ENCODE assay signal across 24 mouse cellular contexts in the genomic region with DNA sequence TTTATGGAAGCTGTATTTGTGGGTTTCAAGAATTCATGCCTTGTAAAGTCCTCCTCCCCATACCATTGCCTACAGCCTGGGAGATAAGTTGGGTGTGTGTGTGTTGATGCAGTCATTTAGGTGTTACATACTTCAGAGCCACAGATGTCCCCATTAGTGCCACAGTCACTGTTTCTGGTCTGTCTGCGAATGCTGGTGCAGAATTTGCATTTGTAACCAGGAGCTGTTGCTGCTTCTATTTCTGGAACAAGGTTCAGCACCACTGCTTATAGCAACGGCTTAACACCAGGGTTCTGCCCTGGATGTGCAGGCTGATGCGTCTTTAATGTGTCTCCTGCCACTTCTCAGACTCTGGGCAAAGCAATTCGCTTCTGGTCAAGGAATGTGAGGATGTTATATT. TPM values are rescaled to one million over a fixed set of nuclear protein-coding genes. Genes with fewer than 3 reads are reported as not detected.
A peak's percentile ranks its signal among the peaks of the same experiment; 100 is the strongest.
DNase-seq lines count a peak whose midpoint lies in the region; ATAC-seq and TF ChIP-seq lines count a peak whose summit lies in the region.
"Had no signal": no experiment of that assay in that cellular context is flagged by ENCODE, and none has a peak within 500 bp of the region (broad histone marks: within the 10 kb centered on the region; RNA-seq: fewer than 3 reads in every experiment).

No protein-coding gene starts in this region.

- 35% methylated on average over 4 of the region's 4 CpGs for WGBS in heart, embryonic 16.5 days
- 33% methylated on average over 4 of the region's 4 CpGs for WGBS in spleen, adult 2 months
- 71% methylated on average over 4 of the region's 4 CpGs for WGBS in midbrain, embryonic 11.5 days

- peak; percentile 92 for TF ChIP-seq EP300 in CH12.LX (IDR thresholded peaks at IDR 0.05; ENCODE audit: low read length)

- no peaks in the 10 kb centered on the region for H3K36me3 ChIP-seq in heart, embryonic 16.5 days (ENCODE audit: control insufficient read depth, insufficient read depth)
- H3K36me3 ChIP-seq in spleen, adult 2 months (ENCODE audit: control insufficient read depth, insufficient read depth, low read length): no peaks in the 10 kb centered on the region
- H3K36me3 ChIP-seq in CH12.LX (replicated peaks in 1 of 2; ENCODE audit: control insufficient read depth in 1 of 2, insufficient read depth in 1 of 2, low read length in 1 of 2): peaks cover 0 to 13% of the 10 kb centered on the region in 2 experiments
- no peaks in the 10 kb centered on the region for H3K36me3 ChIP-seq in splenic B cell, adult 2 months (ENCODE audit: control insufficient read depth, insufficient read depth, low read length, poor library complexity, severe bottlenecking)
- H3K36me3 ChIP-seq in midbrain, embryonic 11.5 days (ENCODE audit: control insufficient read depth, insufficient read depth, low read length): no peaks in the 10 kb centered on the region
- H3K36me3 ChIP-seq: embryonic facial prominence, embryonic 10.5 days; heart, embryonic 10.5 days; hindbrain, embryonic 10.5 days; intestine, embryonic 15.5 days had no signal

- no peak overlapping the region for H3K4me3 ChIP-seq in heart, embryonic 16.5 days (ENCODE audit: low read length)
- no peak overlapping the region for H3K4me3 ChIP-seq in spleen, adult 2 months (ENCODE audit: extremely low read depth, insufficient read depth, insufficient read length)
- no peak overlapping the region for H3K4me3 ChIP-seq in CH12.LX (replicated peaks in 1 of 3; ENCODE audit: low read depth in 2 of 3, low read length in 2 of 3, poor library complexity in 1 of 3)
- H3K4me3 ChIP-seq in midbrain, embryonic 11.5 days (ENCODE audit: low read depth, low read length): no peak overlapping the region
- H3K4me3 ChIP-seq: embryonic facial prominence, embryonic 10.5 days; heart, embryonic 10.5 days; hindbrain, embryonic 10.5 days; intestine, embryonic 15.5 days had no signal

- no peak overlapping the region for H3K9ac ChIP-seq in heart, embryonic 16.5 days (ENCODE audit: low read length)
- H3K9ac ChIP-seq in CH12.LX (ENCODE audit: insufficient read depth, low read depth): peak overlapping the region; percentile 69
- no peak overlapping the region for H3K9ac ChIP-seq in midbrain, embryonic 11.5 days (ENCODE audit: low read length)
- H3K9ac ChIP-seq: hindbrain, embryonic 14.5 days; intestine, embryonic 15.5 days had no signal

- TF ChIP-seq POLR2A in spleen, adult 2 months (IDR thresholded peaks at IDR 0.05; ENCODE audit: low read depth, low read length): no peak
- peak; percentile 49; the same call in 1 of the 2 replicates for TF ChIP-seq POLR2A in CH12.LX (IDR thresholded peaks at IDR 0.05; ENCODE audit: low read depth, low read length)

- TF ChIP-seq CTCF in spleen, adult 2 months (IDR thresholded peaks at IDR 0.05; ENCODE audit: extremely low read depth, insufficient read depth, insufficient read length, insufficient replicate concordance): no peak
- no peak for TF ChIP-seq CTCF in CH12.LX (conservative IDR thresholded peaks at IDR 0.05 in 1 of 2, IDR thresholded peaks at IDR 0.05 in 1 of 2; ENCODE audit: low read depth in 2 of 2, low read length in 2 of 2)

- in situ Hi-C loops in CH12.LX (cut with MboI; ENCODE audit: low pct_ligation_motif_present, low pct_unique_long_range_greater_than_20kb, low sequenced_read_pairs): loop anchor here (5.0 kb wide), 1 partner anchor 58 kb away; no protein-coding TSS in a partner anchor

- 0 out of 2 replicates have a peak, but pooled peaks cover 3% of the 10 kb centered on the region for H3K4me1 ChIP-seq in heart, embryonic 16.5 days (ENCODE audit: control insufficient read depth, insufficient read depth, low read length)
- peaks cover 18% of the 10 kb centered on the region for H3K4me1 ChIP-seq in spleen, adult 2 months (ENCODE audit: control insufficient read depth, insufficient read depth, insufficient read length)
- peaks cover 23 to 88% of the 10 kb centered on the region in 2 experiments for H3K4me1 ChIP-seq in CH12.LX (ENCODE audit: control insufficient read depth in 1 of 2, insufficient read depth in 2 of 2)
- no peaks in the 10 kb centered on the region for H3K4me1 ChIP-seq in midbrain, embryonic 11.5 days (ENCODE audit: control insufficient read depth, insufficient read depth, low read length)
- H3K4me1 ChIP-seq: intestine, embryonic 15.5 days had no signal

- H3K27me3 ChIP-seq in heart, embryonic 16.5 days (ENCODE audit: control insufficient read depth, insufficient read depth, low read length): no peaks in the 10 kb centered on the region
- H3K27me3 ChIP-seq in spleen, adult 2 months (ENCODE audit: control insufficient read depth, insufficient read depth, low read length): no peaks in the 10 kb centered on the region
- H3K27me3 ChIP-seq in CH12.LX (replicated peaks): no peaks in the 10 kb centered on the region
- no peaks in the 10 kb centered on the region for H3K27me3 ChIP-seq in splenic B cell, adult 2 months (ENCODE audit: control insufficient read depth, insufficient read depth, low read length, poor library complexity, severe bottlenecking)
- no peaks in the 10 kb centered on the region; the same call in 1 of the 2 replicates for H3K27me3 ChIP-seq in midbrain, embryonic 11.5 days (ENCODE audit: control insufficient read depth, insufficient read depth, low read length)
- H3K27me3 ChIP-seq: intestine, embryonic 15.5 days; Patski had no signal

- DNase-seq in heart, postnatal 4 days: no peak
- DNase-seq in spleen, adult 2 months (ENCODE audit: low read depth in 1 of 2, low spot score in 2 of 2): peak in 1 of 2 experiments; percentile 61
- no peak for DNase-seq in spleen, adult 12 weeks (ENCODE audit: low spot score)
- DNase-seq in CH12.LX (ENCODE audit: extremely low read depth): peak; percentile 93
- DNase-seq in splenic B cell, adult 2 months (ENCODE audit: low read depth, low spot score): peak; percentile 76
- DNase-seq in midbrain, embryonic 11.5 days (ENCODE audit: low spot score, missing footprints): no peak
- DNase-seq: adrenal gland, postnatal 14 days; cerebellum, adult 2 months; cerebellum, postnatal 10 days; heart, adult 18-20 months; heart, postnatal 14 days had no signal

- H3K4me2 ChIP-seq in heart, embryonic 16.5 days (ENCODE audit: low read depth, low read length): no peak overlapping the region
- peak overlapping the region; percentile 85 for H3K4me2 ChIP-seq in CH12.LX (ENCODE audit: insufficient read depth, low read depth, poor library complexity, severe bottlenecking)
- H3K4me2 ChIP-seq in midbrain, embryonic 11.5 days: no peak overlapping the region
- H3K4me2 ChIP-seq: hindbrain, embryonic 14.5 days; intestine, embryonic 15.5 days had no signal

- H3K9me3 ChIP-seq in heart, embryonic 16.5 days (replicated peaks; ENCODE audit: control insufficient read depth, low read length): no peaks in the 10 kb centered on the region
- no peaks in the 10 kb centered on the region for H3K9me3 ChIP-seq in CH12.LX (replicated peaks; ENCODE audit: low read length)
- H3K9me3 ChIP-seq in midbrain, embryonic 11.5 days (ENCODE audit: control insufficient read depth, low read length): no peaks in the 10 kb centered on the region
- H3K9me3 ChIP-seq: embryonic facial prominence, embryonic 10.5 days; heart, embryonic 10.5 days; hindbrain, embryonic 10.5 days; intestine, embryonic 15.5 days had no signal

- ATAC-seq in heart, embryonic 16.5 days (replicated peaks; ENCODE audit: extremely low read depth, insufficient read depth, low FRiP score): peak; percentile 47; the same call in 1 of the 2 replicates
- ATAC-seq in midbrain, embryonic 11.5 days (ENCODE audit: low FRiP score): no peak
- ATAC-seq: activated CD4-positive, CD25-positive, alpha-beta regulatory T cell, adult 4 months; forebrain, embryonic 14.5 days; intestine, embryonic 15.5 days; Patski had no signal

- dilution Hi-C loops in CH12.LX (cut with MboI; ENCODE audit: extremely low pct_ligation_motif_present, extremely low pct_unique_long_range_greater_than_20kb, low sequenced_read_pairs): no loop called here

- no peak overlapping the region for H3K27ac ChIP-seq in heart, embryonic 16.5 days (ENCODE audit: low read length)
- H3K27ac ChIP-seq in spleen, adult 2 months (ENCODE audit: insufficient read depth, low read length): peak overlapping the region; percentile 31; the same call in 1 of the 2 replicates
- peak overlapping the region; percentile 94 for H3K27ac ChIP-seq in CH12.LX (ENCODE audit: insufficient read depth, low read depth)
- no peak overlapping the region for H3K27ac ChIP-seq in midbrain, embryonic 11.5 days (ENCODE audit: low read depth, low read length)
- H3K27ac ChIP-seq: embryonic facial prominence, embryonic 10.5 days; heart, embryonic 10.5 days; hindbrain, embryonic 10.5 days; hindbrain, embryonic 14.5 days; intestine, embryonic 15.5 days had no signal

- peaks cover 86% of the 10 kb centered on the region for H3K79me2 ChIP-seq in CH12.LX (replicated peaks; ENCODE audit: control insufficient read depth, extremely low read depth, insufficient read depth, poor library complexity, severe bottlenecking)

- peak; percentile 8; the same call in 1 of the 2 replicates for TF ChIP-seq RAD21 in CH12.LX (IDR thresholded peaks at IDR 0.05; ENCODE audit: low read depth, low read length)

TF ChIP-seq in CH12.LX, 34 proteins besides CTCF, POLR2A, EP300 and RAD21 (continues in another document):
- TF ChIP-seq GABPA (IDR thresholded peaks at IDR 0.05; ENCODE audit: insufficient replicate concordance, low read depth, low read length): no peak
- peak; percentile 89 for TF ChIP-seq ETS1 (conservative IDR thresholded peaks at IDR 0.05; ENCODE audit: low read depth, low read length)
- TF ChIP-seq ELF1 (IDR thresholded peaks at IDR 0.05; ENCODE audit: low read depth, low read length): no peak
- TF ChIP-seq UBTF (IDR thresholded peaks at IDR 0.05; ENCODE audit: low read depth, low read length): 0 out of 2 replicates have a peak, but pooled peaks have one; percentile 66
- TF ChIP-seq TCF12 (IDR thresholded peaks at IDR 0.05; ENCODE audit: low read depth, low read length): peak; percentile 84
- no peak for TF ChIP-seq PAX5 (IDR thresholded peaks at IDR 0.05; ENCODE audit: low read length)

RNA-seq across cellular contexts. Expression of gene Aff1, which starts 7.4 kb away (rescaled TPM):
- polyA plus RNA-seq in heart, embryonic 16.5 days (2015; fragmentation: Nextera tagmentation; extraction: Ambion mirVana): 9.2 and 13.5 TPM in 2 replicates
- total RNA-seq in heart, postnatal 4 days (2021): 10 to 100 TPM; 38.3 to 39.9 TPM
- 15.2 and 16.2 TPM in 2 replicates for polyA plus RNA-seq in spleen, adult 2 months (2012; rRNA removed)
- 20.7 and 21.8 TPM in 2 replicates for total RNA-seq in CH12.LX (2012; rRNA removed)
- total RNA-seq in CH12.LX (2014; rRNA removed): 12.0 and 13.2 TPM in 2 replicates
- polyA plus RNA-seq in CH12.LX (2012; ENCODE audit: insufficient read length, low read depth): 32.7 and 38.9 TPM in 2 replicates
- 4.9 and 5.9 TPM in 2 replicates for polyA plus RNA-seq in midbrain, embryonic 11.5 days (2014; fragmentation: Nextera tagmentation; extraction: Ambion mirVana)

RNA-seq across cellular contexts. Expression of gene 1700016H13Rik, which starts 43.7 kb away (rescaled TPM):
- 0.24 and 0.35 TPM in 2 replicates for polyA plus RNA-seq in heart, embryonic 16.5 days (2015; fragmentation: Nextera tagmentation; extraction: Ambion mirVana)
- total RNA-seq in heart, postnatal 4 days (2021): under 1 TPM in 1 of 2 experiments, not detected in 1; 0.33 TPM
- polyA plus RNA-seq in spleen, adult 2 months (2012; rRNA removed): not detected in 2 replicates
- not detected in 2 replicates for total RNA-seq in CH12.LX (2012; rRNA removed)
- not detected in 2 replicates for total RNA-seq in CH12.LX (2014; rRNA removed)
- not detected in 2 replicates for polyA plus RNA-seq in CH12.LX (2012; ENCODE audit: insufficient read length, low read depth)
- polyA plus RNA-seq in midbrain, embryonic 11.5 days (2014; fragmentation: Nextera tagmentation; extraction: Ambion mirVana): 0.25 TPM in 1 of 2 replicates, not detected in the other
- total RNA-seq: adrenal gland, adult 18-20 months; adrenal gland, postnatal 14 days; gastrocnemius, postnatal 4 days; heart, adult 18-20 months; heart, postnatal 14 days had no signal
- polyA plus RNA-seq: activated CD4-positive, CD25-positive, alpha-beta regulatory T cell, adult 4 months; C2C12; cerebellum, adult 2 months; embryonic facial prominence, embryonic 14.5 days; heart, embryonic 10.5 days; Patski had no signal

Comparison
In these comparisons a context has a peak if more than half of its experiments do, and no peak if none do; other contexts are left out.
1. H3K27ac ChIP-seq: peak in spleen, adult 2 months (single experiment) and CH12.LX (single experiment); none in heart, embryonic 16.5 days (single experiment) and midbrain, embryonic 11.5 days (single experiment).
2. DNase-seq: peak in CH12.LX (single experiment) and splenic B cell, adult 2 months (single experiment); none in heart, postnatal 4 days (single experiment), spleen, adult 12 weeks (single experiment) and midbrain, embryonic 11.5 days (single experiment).